Mouse (Mus musculus) left cerebral cortex, postnatal 36 days (tissue): ENCODE results near the gene Sox14. TPM values are rescaled to one million over a fixed set of nuclear protein-coding genes. Genes with fewer than 3 reads are reported as not detected.

ENCODE experiments used
- DNase-seq, 2 experiments: peaks; one replicate each; pipeline ENCODE4 v3.0.0; 2021 to 2022; ENCODE audit warnings: low spot score in 2 of 2, mixed read lengths in 1 of 2
- intact Hi-C: fragments of 180-260 bp; cut with DNase I; formaldehyde crosslinking; loops from one replicate; pipeline ENCODE4 v1.15.1; 2025
- total RNA-seq, 2 experiments: library from RNA; stranded (reverse); gene quantifications; 2 replicates each; pipeline ENCODE4 v1.2.3; 2021

Gene Sox14
- total RNA-seq, 2 experiments from 2014 or later, result not detected

- DNase-seq, result no peak
- intact Hi-C loops, result no loop called here
Observed at GRCm38 (mm10) chr9:99854486-99854885, 21.5 kb downstream of the Sox14 start.

GRCm38 (mm10) chr9:99853356-99853755, 22.6 kb downstream of the Sox14 start:
- intact Hi-C loops, result no loop called here
- DNase-seq, result no peak

- no peak for DNase-seq
- intact Hi-C loops, result no loop called here
Observed at GRCm38 (mm10) chr9:99850354-99850753, 25.6 kb downstream of the Sox14 start.

GRCm38 (mm10) chr9:99848327-99848726, 27.6 kb downstream of the Sox14 start:
- DNase-seq, result no peak
- intact Hi-C loops, result loop anchor here (5.0 kb wide), 2 partner anchors 454 to 599 kb away; no protein-coding TSS in a partner anchor

GRCm38 (mm10) chr9:99846820-99847219, 29.1 kb downstream of the Sox14 start:
- DNase-seq, result peak; percentile 43 to 59
- intact Hi-C loops, result loop anchor here (2.0 to 5.0 kb wide), 4 partner anchors 455 to 600 kb away; no protein-coding TSS in a partner anchor

- no peak for DNase-seq
- intact Hi-C loops, result loop anchor here (5.0 kb wide), 1 partner anchor 67 kb away; no protein-coding TSS in a partner anchor
Observed at GRCm38 (mm10) chr9:99839367-99839766, 36.6 kb downstream of the Sox14 start.

- no peak for DNase-seq
- intact Hi-C loops, result loop anchor here (5.0 kb wide), 1 partner anchor 67 kb away; no protein-coding TSS in a partner anchor
Observed at GRCm38 (mm10) chr9:99838877-99839276, 37.1 kb downstream of the Sox14 start.

- DNase-seq, result peak; percentile 39 to 52
Observed at GRCm38 (mm10) chr9:99836707-99837106, 39.3 kb downstream of the Sox14 start.

GRCm38 (mm10) chr9:99835624-99836430, 40.1 kb downstream of the Sox14 start:
- intact Hi-C loops, result loop anchor here (5.0 kb wide), 1 partner anchor 64 kb away; no protein-coding TSS in a partner anchor
- no peak for DNase-seq

More at GRCm38 (mm10) chr9:99836707-99837106, 39.3 kb downstream of the Sox14 start:
- intact Hi-C loops, result loop anchor here (5.0 kb wide), 1 partner anchor 64 kb away; no protein-coding TSS in a partner anchor

Other genes starting within 250 kb of the Sox14 start
- gene Dzip1l, start 246.7 kb downstream of the Sox14 start, total RNA-seq, result 10 to 100 TPM; 21.6 to 29.7 TPM
- not detected for gene Cldn18, start 158.9 kb downstream of the Sox14 start, total RNA-seq